Mouse (Mus musculus) kidney, adult 9 months (tissue): Measurements from ENCODE around the gene Cxcl12.

Source experiments
- DNase-seq: peaks from one replicate; pipeline ENCODE4 v3.0.0; 2022

The Cxcl12 gene

GRCm38 (mm10) chr6:117175113-117175793, 6.9 kb downstream of the Cxcl12 start:
- no peak for DNase-seq

DNA sequence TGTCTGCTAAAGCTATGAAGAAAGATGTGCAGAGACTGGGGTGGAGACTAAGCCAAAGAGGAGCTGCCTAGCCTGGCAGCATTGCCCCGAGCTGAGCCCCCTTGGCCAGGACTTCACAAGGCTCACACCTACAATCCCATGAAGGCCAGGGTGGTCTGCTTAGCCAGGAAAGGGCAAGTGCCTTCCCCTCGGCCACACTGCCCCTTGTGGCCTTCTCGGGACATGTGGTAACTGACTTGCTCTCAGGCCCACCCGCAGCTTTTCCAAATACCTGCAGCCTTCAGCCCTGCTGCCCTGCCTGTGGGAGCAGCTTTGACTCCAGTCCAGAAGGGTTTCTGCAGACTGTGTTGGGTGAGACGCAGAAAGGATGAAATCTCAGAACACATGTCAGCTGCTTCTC, 8.1 kb downstream of the Cxcl12 start:
- no peak for DNase-seq

DNA sequence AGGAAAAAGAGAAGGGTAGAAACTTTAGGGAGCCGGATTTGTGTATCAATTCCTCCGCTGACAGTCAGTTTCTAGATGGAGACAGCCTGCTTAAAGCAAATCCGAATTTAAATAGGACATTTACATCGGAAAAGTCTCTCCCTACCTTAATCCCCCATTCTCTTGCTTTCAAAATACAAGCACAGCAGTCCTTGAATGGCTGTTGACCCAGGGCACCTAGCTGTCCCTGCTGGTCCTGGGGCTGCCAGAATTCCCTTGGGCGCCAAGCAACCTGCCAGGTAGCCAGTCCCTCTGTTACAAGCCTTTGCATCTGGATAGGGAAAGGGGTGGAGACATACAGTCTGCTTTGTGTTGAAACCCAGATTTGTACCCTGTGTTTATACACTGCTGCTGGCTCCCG, 12.0 kb downstream of the Cxcl12 start:
- no peak for DNase-seq

GRCm38 (mm10) chr6:117185381-117185780, 17.0 kb downstream of the Cxcl12 start:
- no peak for DNase-seq

GRCm38 (mm10) chr6:117190453-117190852, 22.1 kb downstream of the Cxcl12 start:
- no peak for DNase-seq

DNA sequence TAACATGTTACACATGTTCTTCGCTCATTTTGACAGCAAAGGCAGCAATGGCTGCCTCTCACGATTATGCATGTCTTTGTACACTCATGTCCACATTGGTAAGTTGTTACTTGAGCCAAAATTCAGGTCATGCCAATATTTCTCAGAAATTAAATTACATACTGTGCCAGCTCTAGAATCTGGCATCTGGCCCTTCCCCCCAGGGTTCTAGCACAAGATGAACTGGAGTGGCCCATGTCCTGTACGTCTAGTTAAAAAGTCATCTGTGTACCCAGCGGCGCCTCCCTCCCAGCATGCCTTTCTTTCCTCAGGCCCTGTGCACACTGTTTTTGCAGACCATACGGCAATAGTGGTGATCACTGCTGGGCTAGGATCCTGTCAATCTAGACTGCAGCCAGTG, 23.4 kb downstream of the Cxcl12 start:
- DNase-seq = no peak

DNA sequence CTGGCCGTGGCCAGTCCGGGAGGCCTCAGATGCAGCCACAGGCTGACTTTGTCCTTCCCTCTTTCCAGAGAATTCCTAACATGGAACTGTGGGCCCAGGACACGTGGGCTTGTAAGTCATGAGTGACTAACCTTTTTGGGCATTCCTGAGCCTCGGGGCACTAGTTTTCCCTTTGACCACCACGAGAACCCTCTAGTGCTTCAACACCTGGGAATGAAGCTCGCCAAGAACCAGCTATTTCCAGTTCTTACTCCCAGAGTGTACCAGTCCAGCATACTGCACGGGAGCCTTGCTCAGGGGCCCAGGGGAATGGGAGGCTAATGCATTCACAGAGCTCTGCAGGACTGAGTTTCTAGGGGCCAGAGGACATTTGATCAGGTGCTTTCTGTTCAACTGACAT, 24.3 kb downstream of the Cxcl12 start:
- peak; percentile 15 for DNase-seq

- DNase-seq = no peak
Observed at GRCm38 (mm10) chr6:117195270-117195669, 26.9 kb downstream of the Cxcl12 start.

DNA sequence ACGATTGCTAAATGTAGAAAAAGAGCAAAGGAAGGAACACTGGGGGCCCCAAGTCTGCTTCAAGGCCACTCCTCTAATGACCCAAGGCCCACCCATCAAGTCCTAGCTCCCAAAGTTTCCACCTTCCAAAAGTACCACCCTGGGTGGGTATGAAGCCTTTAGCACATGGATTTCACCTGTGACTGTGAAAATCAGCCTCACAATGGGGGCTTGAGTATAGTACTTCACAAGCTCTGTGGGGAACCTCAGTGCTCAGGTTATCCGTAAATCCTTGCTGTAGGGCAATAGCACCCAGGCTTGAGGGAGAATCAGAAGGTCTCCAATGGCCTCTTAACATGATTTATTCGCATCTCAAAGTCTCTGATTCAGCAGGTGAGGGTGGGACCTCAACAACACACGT, 30.5 kb downstream of the Cxcl12 start:
- no peak for DNase-seq

- DNase-seq = no peak
Observed at GRCm38 (mm10) chr6:117199718-117200117, 31.4 kb downstream of the Cxcl12 start.

DNA sequence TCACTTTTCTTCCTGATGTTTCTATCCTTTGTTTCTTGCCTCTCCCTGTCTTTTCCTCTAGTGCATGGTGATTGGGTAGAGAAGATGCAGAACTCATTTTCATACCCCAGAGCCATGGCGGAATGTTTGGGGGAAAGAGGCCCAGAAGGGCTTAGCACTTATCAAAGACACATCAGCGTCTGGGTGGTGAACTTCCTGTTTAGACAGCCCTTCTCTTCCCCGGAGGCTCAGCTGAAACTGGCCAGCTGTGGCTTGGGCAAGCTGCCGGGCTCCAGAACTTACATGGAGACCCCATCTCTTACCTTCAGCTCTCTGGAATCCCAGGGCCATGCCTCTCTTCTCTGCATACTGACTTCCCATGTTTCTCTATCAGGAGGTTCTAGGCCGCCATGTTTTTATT, 32.6 kb downstream of the Cxcl12 start:
- no peak for DNase-seq

- DNase-seq = no peak
Observed at GRCm38 (mm10) chr6:117201396-117201795, 33.1 kb downstream of the Cxcl12 start.

DNA sequence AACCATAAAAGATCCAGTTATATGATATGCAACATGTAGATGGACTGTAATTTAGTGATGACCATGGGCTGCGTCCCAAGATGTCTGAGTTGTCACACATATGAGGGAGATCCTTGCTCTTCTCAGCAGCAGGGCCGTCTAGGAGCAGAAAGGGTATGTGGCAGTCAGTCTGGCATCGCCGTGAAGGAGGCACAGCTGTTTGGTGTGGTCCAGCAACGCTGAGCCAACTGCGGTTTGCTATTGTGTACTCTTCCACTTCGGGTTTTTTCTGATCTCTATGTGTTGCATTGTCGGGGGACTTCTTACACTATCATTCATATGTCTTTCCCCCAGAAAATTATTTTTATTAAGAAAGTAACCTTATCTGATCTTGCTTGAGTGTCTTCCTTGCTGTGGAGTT, 33.5 kb downstream of the Cxcl12 start:
- no peak for DNase-seq

- no peak for DNase-seq
Observed at GRCm38 (mm10) chr6:117202856-117203400, 34.6 kb downstream of the Cxcl12 start.

DNA sequence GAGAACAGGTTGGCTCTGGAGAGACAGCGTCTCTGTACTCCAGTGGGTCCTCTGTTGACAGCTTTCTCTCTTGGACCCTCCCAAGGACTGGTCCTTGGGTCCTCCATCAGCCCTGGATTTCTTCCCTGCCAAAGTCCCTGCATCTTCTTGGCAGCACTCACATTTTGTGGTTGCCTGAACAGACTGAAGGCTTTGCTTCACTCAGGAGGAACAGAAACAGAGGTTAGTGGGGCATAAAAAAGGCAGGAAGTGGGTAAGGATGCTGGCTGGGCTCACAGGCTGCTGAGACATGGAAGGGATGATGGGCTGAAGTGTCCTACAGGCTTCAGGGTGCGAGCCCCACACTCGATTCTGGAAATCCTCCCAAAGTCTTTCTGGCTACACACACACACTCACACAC, 35.8 kb downstream of the Cxcl12 start:
- DNase-seq = no peak

- no peak for DNase-seq
Observed at GRCm38 (mm10) chr6:117206834-117207233, 38.5 kb downstream of the Cxcl12 start.

- DNase-seq = peak; percentile 13
Observed at GRCm38 (mm10) chr6:117207289-117207688, 39.0 kb downstream of the Cxcl12 start.

- DNase-seq = no peak
Observed at GRCm38 (mm10) chr6:117210086-117210485, 41.8 kb downstream of the Cxcl12 start.

DNA sequence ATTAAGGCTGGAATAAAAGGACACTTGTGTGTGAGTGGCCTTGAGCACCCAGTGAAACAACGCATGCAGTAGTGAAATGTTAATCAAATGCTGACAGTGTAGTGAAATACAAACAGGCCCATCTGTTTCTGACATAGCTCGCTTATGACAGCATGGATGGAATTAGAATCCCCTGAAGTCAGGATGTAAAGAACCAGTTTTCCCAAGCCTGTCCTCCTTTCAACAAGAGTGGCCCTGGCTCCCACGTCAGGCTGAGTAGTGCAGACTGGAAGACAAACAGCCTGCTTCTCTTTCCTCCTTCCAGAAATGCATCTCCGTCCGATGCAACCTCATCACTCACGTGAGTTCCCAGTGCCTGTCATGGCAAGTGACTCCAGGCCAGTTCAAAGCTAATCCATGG, 42.2 kb downstream of the Cxcl12 start:
- no peak for DNase-seq

DNA sequence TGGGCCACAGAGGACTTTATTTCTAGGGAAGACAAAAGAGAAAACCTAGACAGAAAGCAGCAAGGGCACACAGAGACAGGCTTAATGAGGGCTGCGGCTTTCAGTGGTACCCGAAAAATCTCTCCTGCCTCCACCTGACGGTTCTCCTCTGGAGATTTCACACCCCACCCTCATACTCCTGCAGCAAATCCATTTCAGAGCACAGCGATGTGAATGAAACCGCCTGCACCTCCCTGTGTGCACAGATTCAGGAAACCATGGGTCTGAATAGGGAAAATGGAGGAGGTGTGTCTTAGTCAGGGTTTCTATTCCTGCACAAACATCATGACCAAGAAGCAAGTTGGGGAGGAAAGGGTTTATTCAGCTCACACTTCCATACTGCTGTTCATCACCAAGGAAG, 46.2 kb downstream of the Cxcl12 start:
- DNase-seq = no peak

DNA sequence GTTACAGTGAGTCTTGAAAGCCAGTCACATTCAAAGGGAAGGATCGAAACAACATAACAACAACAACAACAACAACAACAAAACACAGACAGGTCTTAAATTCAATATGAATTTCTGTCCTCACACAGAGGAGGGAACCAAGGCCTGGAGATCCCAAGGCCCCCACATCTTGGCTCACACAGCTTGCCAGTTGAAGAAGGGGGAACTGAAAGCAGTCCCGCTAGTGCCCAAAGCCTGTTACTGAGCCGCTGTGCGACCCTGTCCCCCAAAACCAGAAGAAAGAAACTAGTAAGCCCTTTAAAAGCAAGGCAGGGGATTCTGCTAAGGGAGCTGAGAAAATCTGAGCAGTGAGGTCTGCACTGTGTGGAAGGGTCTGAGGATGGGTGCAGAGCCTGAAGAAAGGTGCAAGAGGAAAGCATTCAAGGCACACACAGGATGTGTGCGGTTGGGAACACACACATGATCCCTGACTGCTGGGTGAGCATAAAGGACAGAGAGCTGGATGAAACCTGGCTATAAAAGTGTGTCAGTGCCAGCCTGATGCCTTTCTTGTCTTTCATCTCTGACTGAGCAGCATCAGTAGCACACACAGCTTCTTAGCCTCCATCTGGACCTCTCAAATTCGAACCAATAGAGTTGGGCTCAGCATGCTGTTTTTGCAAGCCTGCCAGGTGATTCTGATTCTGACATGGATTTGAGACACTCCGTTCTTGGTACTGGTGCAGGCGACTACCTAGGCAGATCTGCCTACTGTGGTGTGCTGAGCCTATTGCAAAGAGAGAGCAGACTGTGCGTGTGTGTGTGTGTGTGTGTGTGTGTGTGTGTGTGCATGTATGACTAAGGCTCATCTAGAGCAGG, 50.3 kb downstream of the Cxcl12 start:
- DNase-seq = no peak

DNA sequence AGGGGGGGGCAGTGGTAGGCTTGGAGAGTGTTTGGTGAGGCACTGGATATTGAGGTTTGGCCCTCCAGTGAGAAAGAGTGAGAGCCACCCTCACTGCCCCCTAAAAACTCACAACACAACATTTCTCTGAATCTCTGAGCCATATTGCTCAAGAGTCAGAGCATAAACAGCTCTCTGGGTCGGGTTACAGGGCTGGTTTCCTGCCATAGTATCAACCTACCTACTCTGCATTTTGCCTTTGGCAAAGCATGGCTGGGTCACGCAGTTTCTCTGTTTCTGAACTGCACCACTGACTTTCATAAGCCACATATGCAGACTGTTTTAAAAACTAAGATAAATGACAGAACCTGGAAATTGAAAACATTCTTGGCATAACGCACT, 51.0 kb downstream of the Cxcl12 start:
- no peak for DNase-seq

- DNase-seq = no peak
Observed at GRCm38 (mm10) chr6:117219911-117220481, 51.7 kb downstream of the Cxcl12 start.

- no peak for DNase-seq
Observed at GRCm38 (mm10) chr6:117220831-117221345, 52.6 kb downstream of the Cxcl12 start.
